Mouse (Mus musculus): ENCODE data around the gene Plekha5. TPM values are rescaled to one million over a fixed set of nuclear protein-coding genes. Genes with fewer than 3 reads are reported as not detected.
"Not testable (repeated sequence)": the region's sequence is repeated elsewhere in the genome, so short reads cannot be mapped to it uniquely, and the experiment has no call there.

Plekha5 gene
- polyA plus RNA-seq, 1 experiment from 2014 or later: 42.1 TPM

DNA sequence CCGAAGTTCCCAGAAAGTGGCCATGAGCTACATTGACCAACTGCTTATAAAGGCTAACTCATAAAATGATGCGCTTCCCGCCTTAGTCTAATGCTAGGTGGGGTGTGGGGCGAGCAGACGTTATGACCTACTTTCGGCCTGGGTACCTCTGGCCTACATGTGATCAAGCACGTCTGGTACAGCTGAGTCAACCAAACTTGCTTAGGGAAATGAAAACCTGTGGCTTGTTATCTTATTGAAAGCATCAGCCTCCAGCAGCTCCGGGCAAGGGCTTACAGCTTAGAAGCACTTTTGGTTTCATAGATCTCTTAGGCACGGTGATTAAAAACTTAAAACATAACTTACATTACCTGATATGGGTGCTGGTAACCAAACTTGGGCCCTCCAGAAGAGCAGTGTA lies 174.7 kb downstream of the Plekha5 start:
- peaks cover 17% of the 10 kb centered on the region for H3K4me1 ChIP-seq
- no peaks in the 10 kb centered on the region for H3K27me3 ChIP-seq (replicated peaks)

GRCm38 (mm10) chr6:140599337-140599736 lies 175.5 kb downstream of the Plekha5 start:
- no peak overlapping the region for H3K9ac ChIP-seq
- no peaks in the 10 kb centered on the region for H3K27me3 ChIP-seq (replicated peaks)
- WGBS: 68% methylated on average over 5 of the region's 5 CpGs
- H3K27ac ChIP-seq: no peak overlapping the region
- no peaks in the 10 kb centered on the region for H3K36me3 ChIP-seq (replicated peaks)
- no peak overlapping the region for H3K4me3 ChIP-seq
- no peaks in the 10 kb centered on the region for H3K9me3 ChIP-seq
- H3K4me2 ChIP-seq: no peak overlapping the region
- ATAC-seq (replicated peaks): no peak
- H3K4me1 ChIP-seq: peaks cover 21% of the 10 kb centered on the region

More for the DNA sequence above, 174.7 kb downstream of the Plekha5 start:
- H3K36me3 ChIP-seq (replicated peaks): peaks cover 7% of the 10 kb centered on the region
- H3K4me3 ChIP-seq: no peak overlapping the region
- 74% methylated on average over 9 of the region's 9 CpGs for WGBS
- no peak overlapping the region for H3K4me2 ChIP-seq
- no peak overlapping the region for H3K9ac ChIP-seq
- 0 out of 2 replicates have a peak overlapping the region, but pooled peaks have one; percentile 29 for H3K27ac ChIP-seq
- H3K9me3 ChIP-seq: no peaks in the 10 kb centered on the region
- ATAC-seq (replicated peaks): 0 out of 2 replicates have a peak, but pooled peaks have one; percentile 5

- ATAC-seq (replicated peaks); H3K4me2 ChIP-seq; H3K9me3 ChIP-seq; H3K27me3 ChIP-seq (replicated peaks); H3K27ac ChIP-seq; H3K4me3 ChIP-seq; H3K9ac ChIP-seq; H3K36me3 ChIP-seq (replicated peaks): not testable (repeated sequence)
- 96% methylated on average over 8 of the region's 8 CpGs for WGBS
- peaks cover 21% of the 10 kb centered on the region for H3K4me1 ChIP-seq
Observed at GRCm38 (mm10) chr6:140600671-140601070, 176.8 kb downstream of the Plekha5 start.

DNA sequence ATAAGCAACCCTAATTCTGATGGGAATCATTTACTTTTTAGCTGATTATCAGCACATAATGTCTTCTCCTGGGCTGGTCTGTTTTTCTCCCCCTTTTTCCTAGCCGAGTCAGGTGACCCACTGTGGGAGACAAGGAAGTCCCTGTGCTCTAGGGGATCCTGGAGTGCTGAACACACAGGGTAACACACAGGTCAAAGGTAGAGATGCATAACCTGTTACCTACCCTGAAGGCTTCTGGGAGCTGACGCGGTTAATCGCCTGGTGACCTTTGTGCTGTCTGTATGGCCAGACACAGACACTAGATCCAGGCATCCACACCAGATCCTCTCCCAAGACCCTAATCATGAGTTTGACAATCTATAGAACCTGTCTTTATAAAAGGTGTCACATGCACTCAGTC lies 177.3 kb downstream of the Plekha5 start:
- H3K9ac ChIP-seq: no peak overlapping the region
- no peak overlapping the region for H3K4me3 ChIP-seq
- no peak for ATAC-seq (replicated peaks)
- no peaks in the 10 kb centered on the region for H3K36me3 ChIP-seq (replicated peaks)
- H3K4me1 ChIP-seq: peaks cover 21% of the 10 kb centered on the region
- H3K4me2 ChIP-seq: no peak overlapping the region
- no peaks in the 10 kb centered on the region for H3K9me3 ChIP-seq
- no peak overlapping the region for H3K27ac ChIP-seq
- 87% methylated on average over 4 of the region's 4 CpGs for WGBS
- H3K27me3 ChIP-seq (replicated peaks): no peaks in the 10 kb centered on the region

GRCm38 (mm10) chr6:140603228-140603944 lies 179.5 kb downstream of the Plekha5 start:
- Histone ChIP-seq H3K4me2 (no peak overlapping the region), H3K9me3 (no peaks in the 10 kb centered on the region), H3K4me3 (no peak overlapping the region), H3K9ac (no peak overlapping the region), H3K27me3 (replicated peaks) (no peaks in the 10 kb centered on the region), H3K27ac (peak overlapping the region; percentile 3; the same call in 1 of the 2 replicates), H3K36me3 (replicated peaks) (no peaks in the 10 kb centered on the region), H3K4me1 (peaks cover 10% of the 10 kb centered on the region)
- 5% methylated on average over 8 of the region's 8 CpGs for WGBS
- peak; percentile 57 for ATAC-seq (replicated peaks)

GRCm38 (mm10) chr6:140605173-140605572 lies 181.3 kb downstream of the Plekha5 start:
- not testable (repeated sequence) for H3K27ac ChIP-seq
- WGBS: 72% methylated on average over 5 of the region's 5 CpGs

GRCm38 (mm10) chr6:140605732-140606131 lies 181.9 kb downstream of the Plekha5 start:
- no peaks in the 10 kb centered on the region for H3K36me3 ChIP-seq (replicated peaks)
- H3K27ac ChIP-seq: no peak overlapping the region
- peaks cover 9% of the 10 kb centered on the region for H3K4me1 ChIP-seq
- H3K9me3 ChIP-seq: no peaks in the 10 kb centered on the region
- WGBS: 66% methylated on average over 3 of the region's 3 CpGs
- no peaks in the 10 kb centered on the region for H3K27me3 ChIP-seq (replicated peaks)
- H3K4me2 ChIP-seq: no peak overlapping the region
- H3K4me3 ChIP-seq: no peak overlapping the region
- H3K9ac ChIP-seq: no peak overlapping the region
- ATAC-seq (replicated peaks): no peak

More at GRCm38 (mm10) chr6:140605173-140605572, 181.3 kb downstream of the Plekha5 start:
- not testable (repeated sequence) for H3K9ac ChIP-seq; H3K4me2 ChIP-seq; H3K27me3 ChIP-seq (replicated peaks); ATAC-seq (replicated peaks); H3K4me1 ChIP-seq; H3K9me3 ChIP-seq; H3K36me3 ChIP-seq (replicated peaks); H3K4me3 ChIP-seq

DNA sequence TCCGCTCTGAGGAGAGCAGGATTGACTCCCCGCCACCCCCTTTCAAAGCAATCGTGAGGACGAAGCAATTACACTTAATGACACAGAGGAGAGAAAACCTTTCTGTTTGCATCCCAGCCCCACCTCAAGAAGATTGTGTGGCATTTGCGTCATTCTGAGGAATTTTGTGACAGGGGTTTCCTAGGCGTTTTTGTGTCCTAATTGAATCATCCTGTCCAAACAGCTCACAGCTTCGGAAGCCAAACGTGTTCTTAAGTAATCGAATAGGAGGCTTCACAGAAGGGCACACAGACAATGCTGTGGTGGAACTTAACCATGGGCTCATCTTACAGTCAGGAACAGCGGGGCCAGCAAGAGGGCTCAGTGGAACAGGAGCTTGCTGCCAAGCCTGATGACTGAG lies 182.7 kb downstream of the Plekha5 start:
- Histone ChIP-seq H3K9me3 (no peaks in the 10 kb centered on the region), H3K4me3 (no peak overlapping the region), H3K9ac (no peak overlapping the region), H3K27ac (no peak overlapping the region), H3K4me1 (peaks cover 9% of the 10 kb centered on the region), H3K36me3 (replicated peaks) (no peaks in the 10 kb centered on the region), H3K4me2 (no peak overlapping the region), H3K27me3 (replicated peaks) (no peaks in the 10 kb centered on the region)
- WGBS: 44% methylated on average over 10 of the region's 10 CpGs
- ATAC-seq (replicated peaks): no peak

DNA sequence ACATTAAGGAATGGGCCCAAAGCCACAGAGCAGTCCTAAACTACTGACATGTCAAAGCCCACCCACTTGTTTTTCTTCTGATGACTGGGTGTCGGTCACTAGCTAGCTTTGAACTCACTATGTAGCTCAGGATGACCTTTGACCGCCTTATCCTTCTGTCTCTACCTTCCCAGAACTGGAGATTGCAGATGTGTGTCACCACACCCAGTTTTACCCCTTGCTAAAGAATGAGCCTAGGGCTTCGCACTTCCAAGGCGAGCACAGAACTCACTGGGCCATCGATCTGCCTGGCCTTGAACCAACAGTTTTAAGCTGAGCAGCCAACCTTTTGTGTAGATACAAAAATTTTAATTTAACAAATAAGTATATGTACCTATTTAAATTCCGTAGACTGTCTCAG lies 184.8 kb downstream of the Plekha5 start:
- Histone ChIP-seq H3K9me3 (no peaks in the 10 kb centered on the region), H3K4me2 (no peak overlapping the region), H3K4me1 (peaks cover 2% of the 10 kb centered on the region), H3K4me3 (no peak overlapping the region), H3K36me3 (replicated peaks) (no peaks in the 10 kb centered on the region), H3K9ac (no peak overlapping the region), H3K27me3 (replicated peaks) (no peaks in the 10 kb centered on the region), H3K27ac (no peak overlapping the region)
- 95% methylated on average over 6 of the region's 6 CpGs for WGBS
- no peak for ATAC-seq (replicated peaks)

- no peaks in the 10 kb centered on the region for H3K4me1 ChIP-seq
- H3K9ac ChIP-seq: no peak overlapping the region
- ATAC-seq (replicated peaks): no peak
- H3K27ac ChIP-seq: no peak overlapping the region
- no peak overlapping the region for H3K4me3 ChIP-seq
- H3K27me3 ChIP-seq (replicated peaks): no peaks in the 10 kb centered on the region
- no peak overlapping the region for H3K4me2 ChIP-seq
- H3K36me3 ChIP-seq (replicated peaks): no peaks in the 10 kb centered on the region
- no peaks in the 10 kb centered on the region for H3K9me3 ChIP-seq
- 91% methylated on average over 4 of the region's 4 CpGs for WGBS
Observed at GRCm38 (mm10) chr6:140609533-140609932, 185.7 kb downstream of the Plekha5 start.

- H3K9me3 ChIP-seq: no peaks in the 10 kb centered on the region
- H3K36me3 ChIP-seq (replicated peaks): no peaks in the 10 kb centered on the region
- no peak overlapping the region for H3K27ac ChIP-seq
- ATAC-seq (replicated peaks): no peak
- no peak overlapping the region for H3K4me3 ChIP-seq
- H3K27me3 ChIP-seq (replicated peaks): no peaks in the 10 kb centered on the region
- H3K9ac ChIP-seq: no peak overlapping the region
- WGBS: 91% methylated on average over 5 of the region's 5 CpGs
- H3K4me2 ChIP-seq: no peak overlapping the region
- H3K4me1 ChIP-seq: no peaks in the 10 kb centered on the region
Observed at GRCm38 (mm10) chr6:140610117-140610516, 186.3 kb downstream of the Plekha5 start.

GRCm38 (mm10) chr6:140611282-140611681 lies 187.4 kb downstream of the Plekha5 start:
- H3K4me1 ChIP-seq: no peaks in the 10 kb centered on the region
- no peak overlapping the region for H3K27ac ChIP-seq
- 74% methylated on average over 4 of the region's 4 CpGs for WGBS
- no peak for ATAC-seq (replicated peaks)
- H3K9ac ChIP-seq: no peak overlapping the region
- H3K36me3 ChIP-seq (replicated peaks): no peaks in the 10 kb centered on the region
- H3K4me3 ChIP-seq: no peak overlapping the region
- no peak overlapping the region for H3K4me2 ChIP-seq
- no peaks in the 10 kb centered on the region for H3K27me3 ChIP-seq (replicated peaks)
- H3K9me3 ChIP-seq: no peaks in the 10 kb centered on the region

DNA sequence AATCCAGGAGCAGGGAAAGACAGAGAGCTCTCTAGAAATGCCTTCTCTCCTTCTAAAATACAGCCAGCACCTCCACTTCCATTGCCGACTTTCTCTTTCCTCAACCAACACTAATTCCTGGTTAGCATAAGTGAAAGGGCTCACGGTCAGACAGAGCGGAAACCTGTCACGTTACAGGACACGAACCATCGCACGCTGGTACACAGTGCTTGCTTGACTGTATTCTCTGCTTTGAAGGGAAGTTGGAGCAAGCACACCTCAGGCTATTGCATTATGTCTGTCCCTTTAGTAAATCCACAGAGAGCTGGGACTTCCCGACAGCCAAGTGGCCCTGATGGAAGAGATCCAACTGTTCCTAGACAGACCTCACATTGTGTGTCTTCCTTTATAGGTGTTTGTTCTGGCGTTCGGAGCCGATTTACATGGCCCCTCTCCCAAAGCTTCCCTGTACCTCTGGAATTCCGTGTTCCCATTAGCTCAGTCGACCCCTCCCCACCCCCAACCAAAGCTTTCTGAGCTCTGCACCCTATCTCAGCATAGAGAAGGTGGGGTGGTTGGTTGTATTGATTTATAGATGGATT lies 188.1 kb downstream of the Plekha5 start:
- Histone ChIP-seq H3K9me3 (no peaks in the 10 kb centered on the region), H3K36me3 (replicated peaks) (no peaks in the 10 kb centered on the region), H3K4me3 (no peak overlapping the region), H3K27ac (no peak overlapping the region), H3K27me3 (replicated peaks) (no peaks in the 10 kb centered on the region), H3K4me1 (no peaks in the 10 kb centered on the region), H3K4me2 (no peak overlapping the region), H3K9ac (no peak overlapping the region)
- ATAC-seq (replicated peaks): no peak
- 68% methylated on average over 13 of the region's 13 CpGs for WGBS

Measured in midbrain, embryonic 15.5 days (tissue).